Mouse (Mus musculus): ENCODE data around the gene Bcl9l. TPM values are rescaled to one million over a fixed set of nuclear protein-coding genes. Genes with fewer than 3 reads are reported as not detected.

Bcl9l gene
- polyA plus RNA-seq, 1 experiment from 2014 or later, result 10.7 TPM

GRCm38 (mm10) chr9:44485516-44486161, 3.0 kb downstream of the Bcl9l start:
- ATAC-seq (peak; percentile 3; the same call in 1 of the 2 replicates), DNase-seq (ENCODE audit: low spot score) (peak; percentile 53)

GRCm38 (mm10) chr9:44486335-44486734, 3.7 kb downstream of the Bcl9l start:
- DNase-seq (ENCODE audit: low spot score), result peak; percentile 86
- TF ChIP-seq CTCF (IDR thresholded peaks at IDR 0.05) (no peak), EP300 (IDR thresholded peaks at IDR 0.05) (no peak)
- H3K36me3 ChIP-seq (ENCODE audit: insufficient read depth, low read length), result no peaks in the 10 kb centered on the region
- ATAC-seq, result peak; percentile 24
- peak overlapping the region; percentile 88 for H3K4me3 ChIP-seq (ENCODE audit: low read depth, low read length)
- H3K27me3 ChIP-seq (replicated peaks; ENCODE audit: insufficient read depth, low read length), result no peaks in the 10 kb centered on the region
- peaks cover 52% of the 10 kb centered on the region for H3K4me1 ChIP-seq (ENCODE audit: insufficient read depth, low read depth, low read length)
- no peaks in the 10 kb centered on the region for H3K9me3 ChIP-seq (ENCODE audit: low read length)
- 0 out of 2 replicates have a peak overlapping the region, but pooled peaks have one; percentile 32 for H3K9ac ChIP-seq (replicated peaks; ENCODE audit: low read depth)
- H3K4me2 ChIP-seq (replicated peaks; ENCODE audit: low read depth, low read length), result peak overlapping the region; percentile 77
- WGBS, result 9% methylated on average over 3 of the region's 3 CpGs
- peak overlapping the region; percentile 96 for H3K27ac ChIP-seq (ENCODE audit: low read length)

More at GRCm38 (mm10) chr9:44485516-44486161, 3.0 kb downstream of the Bcl9l start:
- no peaks in the 10 kb centered on the region for H3K27me3 ChIP-seq (replicated peaks; ENCODE audit: insufficient read depth, low read length)
- H3K4me3 ChIP-seq (ENCODE audit: low read depth, low read length), result peak overlapping the region; percentile 88
- TF ChIP-seq EP300 (IDR thresholded peaks at IDR 0.05) (no peak), CTCF (IDR thresholded peaks at IDR 0.05) (no peak)
- peak overlapping the region; percentile 77 for H3K4me2 ChIP-seq (replicated peaks; ENCODE audit: low read depth, low read length)
- no peaks in the 10 kb centered on the region for H3K36me3 ChIP-seq (ENCODE audit: insufficient read depth, low read length)
- no peaks in the 10 kb centered on the region for H3K9me3 ChIP-seq (ENCODE audit: low read length)
- H3K4me1 ChIP-seq (ENCODE audit: insufficient read depth, low read depth, low read length), result peaks cover 49% of the 10 kb centered on the region
- H3K9ac ChIP-seq (replicated peaks; ENCODE audit: low read depth), result peak overlapping the region; percentile 32
- H3K27ac ChIP-seq (ENCODE audit: low read length), result peak overlapping the region; percentile 96
- 21% methylated on average over 14 of the region's 14 CpGs for WGBS

GRCm38 (mm10) chr9:44486741-44487421, 4.3 kb downstream of the Bcl9l start:
- WGBS, result 7% methylated on average over 15 of the region's 15 CpGs
- peaks cover 52% of the 10 kb centered on the region for H3K4me1 ChIP-seq (ENCODE audit: insufficient read depth, low read depth, low read length)
- peak overlapping the region; percentile 77 for H3K4me2 ChIP-seq (replicated peaks; ENCODE audit: low read depth, low read length)
- ATAC-seq (peak; percentile 22), DNase-seq (ENCODE audit: low spot score) (peak; percentile 91)
- H3K27ac ChIP-seq (ENCODE audit: low read length), result peak overlapping the region; percentile 96
- TF ChIP-seq CTCF (IDR thresholded peaks at IDR 0.05) (no peak), EP300 (IDR thresholded peaks at IDR 0.05) (no peak)
- no peaks in the 10 kb centered on the region for H3K9me3 ChIP-seq (ENCODE audit: low read length)
- peak overlapping the region; percentile 29; the same call in 1 of the 2 replicates for H3K9ac ChIP-seq (replicated peaks; ENCODE audit: low read depth)
- no peaks in the 10 kb centered on the region for H3K36me3 ChIP-seq (ENCODE audit: insufficient read depth, low read length)
- H3K27me3 ChIP-seq (replicated peaks; ENCODE audit: insufficient read depth, low read length), result no peaks in the 10 kb centered on the region
- peak overlapping the region; percentile 88 for H3K4me3 ChIP-seq (ENCODE audit: low read depth, low read length)

- ATAC-seq, result peak; percentile 42
Observed at GRCm38 (mm10) chr9:44487441-44487840, 4.8 kb downstream of the Bcl9l start.

GRCm38 (mm10) chr9:44488416-44488815, 5.8 kb downstream of the Bcl9l start:
- peak overlapping the region; percentile 96 for H3K27ac ChIP-seq (ENCODE audit: low read length)
- DNase-seq (ENCODE audit: low spot score), result peak; percentile 91
- H3K27me3 ChIP-seq (replicated peaks; ENCODE audit: insufficient read depth, low read length), result no peaks in the 10 kb centered on the region
- peaks cover 63% of the 10 kb centered on the region for H3K4me1 ChIP-seq (ENCODE audit: insufficient read depth, low read depth, low read length)
- H3K36me3 ChIP-seq (ENCODE audit: insufficient read depth, low read length), result no peaks in the 10 kb centered on the region
- peak overlapping the region; percentile 27 for H3K9ac ChIP-seq (replicated peaks; ENCODE audit: low read depth)
- WGBS, result 20% methylated on average over 8 of the region's 8 CpGs
- no peaks in the 10 kb centered on the region for H3K9me3 ChIP-seq (ENCODE audit: low read length)
- TF ChIP-seq EP300 (IDR thresholded peaks at IDR 0.05), result no peak
- TF ChIP-seq CTCF (IDR thresholded peaks at IDR 0.05), result no peak
- H3K4me3 ChIP-seq (ENCODE audit: low read depth, low read length), result peak overlapping the region; percentile 88
- peak; percentile 24 for ATAC-seq
- peak overlapping the region; percentile 77 for H3K4me2 ChIP-seq (replicated peaks; ENCODE audit: low read depth, low read length)

More at GRCm38 (mm10) chr9:44487441-44487840, 4.8 kb downstream of the Bcl9l start:
- Histone ChIP-seq H3K9ac (replicated peaks; ENCODE audit: low read depth) (no peak overlapping the region), H3K36me3 (ENCODE audit: insufficient read depth, low read length) (no peaks in the 10 kb centered on the region), H3K9me3 (ENCODE audit: low read length) (no peaks in the 10 kb centered on the region), H3K4me3 (ENCODE audit: low read depth, low read length) (peak overlapping the region; percentile 88), H3K27me3 (replicated peaks; ENCODE audit: insufficient read depth, low read length) (no peaks in the 10 kb centered on the region), H3K4me2 (replicated peaks; ENCODE audit: low read depth, low read length) (peak overlapping the region; percentile 77), H3K27ac (ENCODE audit: low read length) (peak overlapping the region; percentile 96), H3K4me1 (ENCODE audit: insufficient read depth, low read depth, low read length) (peaks cover 53% of the 10 kb centered on the region)
- DNase-seq (ENCODE audit: low spot score), result peak; percentile 94
- no peak for TF ChIP-seq CTCF (IDR thresholded peaks at IDR 0.05)
- peak; percentile 90 for TF ChIP-seq EP300 (IDR thresholded peaks at IDR 0.05)
- WGBS, result 7% methylated on average over 7 of the region's 7 CpGs

- no peaks in the 10 kb centered on the region for H3K27me3 ChIP-seq (replicated peaks; ENCODE audit: insufficient read depth, low read length)
- WGBS, result 6% methylated on average over 5 of the region's 5 CpGs
- DNase-seq (ENCODE audit: low spot score), result peak; percentile 98
- no peaks in the 10 kb centered on the region for H3K36me3 ChIP-seq (ENCODE audit: insufficient read depth, low read length)
- H3K4me1 ChIP-seq (ENCODE audit: insufficient read depth, low read depth, low read length), result peaks cover 68% of the 10 kb centered on the region
- H3K27ac ChIP-seq (ENCODE audit: low read length), result peak overlapping the region; percentile 96
- H3K4me3 ChIP-seq (ENCODE audit: low read depth, low read length), result peak overlapping the region; percentile 25
- ATAC-seq, result peak; percentile 58
- TF ChIP-seq EP300 (IDR thresholded peaks at IDR 0.05), result no peak
- no peak for TF ChIP-seq CTCF (IDR thresholded peaks at IDR 0.05)
- H3K9me3 ChIP-seq (ENCODE audit: low read length), result no peaks in the 10 kb centered on the region
- H3K4me2 ChIP-seq (replicated peaks; ENCODE audit: low read depth, low read length), result peak overlapping the region; percentile 77
- peak overlapping the region; percentile 38; the same call in 1 of the 2 replicates for H3K9ac ChIP-seq (replicated peaks; ENCODE audit: low read depth)
Observed at GRCm38 (mm10) chr9:44488855-44489381, 6.3 kb downstream of the Bcl9l start.
